Mouse (Mus musculus) left cerebral cortex, postnatal 10 days (tissue): ENCODE results near the gene Wdr59. TPM values are rescaled to one million over a fixed set of nuclear protein-coding genes. Genes with fewer than 3 reads are reported as not detected.
A peak's percentile ranks its signal among the peaks of the same experiment; 100 is the strongest.

Source experiments
- DNase-seq, 2 experiments: peaks; one replicate each; pipeline ENCODE4 v3.0.0; 2021 to 2022; ENCODE audit warnings: low spot score in 2 of 2, mixed read lengths in 1 of 2; ENCODE audit errors: extremely low spot score in 1 of 2
- intact Hi-C: fragments of 180-260 bp; cut with DNase I; formaldehyde crosslinking; loops from one replicate; pipeline ENCODE4 v1.15.1; 2025
- total RNA-seq, 2 experiments: library from RNA; stranded (reverse); gene quantifications; 2 replicates each; pipeline ENCODE4 v1.2.3; 2021

Gene Wdr59
- total RNA-seq: 10 to 100 TPM; 21.2 to 22.0 TPM

GRCm38 (mm10) chr8:111521713-111522429 lies at the start of gene Wdr59:
Gene Wdr59 (minus strand): TSS chr8:111522092.
- peak; percentile 97 to 98 for DNase-seq
- intact Hi-C loops: no loop called here

DNA sequence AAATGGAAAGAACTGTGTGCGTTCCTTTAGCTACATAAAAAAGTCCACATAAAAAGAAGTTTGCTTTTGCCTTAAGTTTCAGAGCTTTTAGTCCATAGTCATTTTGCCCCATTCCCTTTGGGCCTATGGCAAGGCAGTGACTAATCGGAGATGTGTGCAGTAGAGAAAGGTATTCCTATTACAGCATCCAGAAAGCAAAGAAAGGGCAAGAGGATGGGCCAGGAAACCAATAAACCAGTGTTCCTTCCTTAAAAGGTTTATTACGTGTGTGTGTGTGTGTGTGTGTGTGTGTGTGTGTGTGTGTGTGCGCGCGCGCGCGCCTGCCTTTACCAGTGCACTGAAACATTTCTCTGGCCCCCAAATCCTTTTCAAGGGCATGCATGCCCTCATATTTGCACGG lies 49.8 kb upstream of the Wdr59 start:
- DNase-seq: no peak
- intact Hi-C loops: no loop called here

DNA sequence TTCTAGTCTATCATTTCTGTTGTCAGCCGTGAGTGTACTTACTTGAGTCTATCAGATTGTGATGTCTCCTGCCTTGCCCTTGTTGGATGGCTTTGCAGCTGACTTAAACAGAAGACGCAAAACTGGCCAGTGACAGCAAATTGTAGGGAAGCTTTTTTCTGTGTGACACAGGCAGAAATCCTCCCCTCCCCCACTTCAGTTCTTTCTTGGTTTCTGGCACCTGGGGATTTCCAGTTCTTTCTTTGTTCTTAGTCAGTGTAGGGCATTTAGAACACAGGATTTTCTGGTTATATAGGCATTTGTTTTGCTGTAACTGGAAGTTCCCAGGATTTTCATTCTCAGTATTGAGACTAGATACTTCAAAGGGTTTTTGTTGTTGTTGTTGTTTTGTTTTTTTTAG lies 48.5 kb upstream of the Wdr59 start:
- no peak for DNase-seq
- intact Hi-C loops: no loop called here

- intact Hi-C loops: no loop called here
- no peak for DNase-seq
Observed at GRCm38 (mm10) chr8:111569926-111570325, 48.0 kb upstream of the Wdr59 start.

DNA sequence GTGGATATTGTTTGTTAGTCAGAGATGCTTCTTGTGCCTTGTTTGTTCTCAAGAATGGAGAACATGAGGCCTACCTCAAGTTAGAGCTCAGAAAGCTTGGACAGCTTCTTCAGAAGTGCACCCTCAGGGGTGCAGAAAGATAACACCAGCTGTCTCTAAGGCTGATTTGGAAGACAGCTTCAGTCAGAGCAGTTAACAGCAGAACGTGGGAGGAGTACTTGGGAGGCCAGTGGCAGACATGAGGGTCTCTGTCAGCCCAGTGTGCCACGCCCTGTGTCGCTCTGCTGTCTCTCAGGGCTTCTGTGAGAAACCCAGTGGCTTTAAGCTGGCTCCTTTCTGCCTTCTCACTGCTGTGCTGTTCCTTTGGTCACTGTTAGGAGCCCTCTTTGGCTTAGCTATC lies 46.1 kb upstream of the Wdr59 start:
- no peak for DNase-seq
- intact Hi-C loops: no loop called here

DNA sequence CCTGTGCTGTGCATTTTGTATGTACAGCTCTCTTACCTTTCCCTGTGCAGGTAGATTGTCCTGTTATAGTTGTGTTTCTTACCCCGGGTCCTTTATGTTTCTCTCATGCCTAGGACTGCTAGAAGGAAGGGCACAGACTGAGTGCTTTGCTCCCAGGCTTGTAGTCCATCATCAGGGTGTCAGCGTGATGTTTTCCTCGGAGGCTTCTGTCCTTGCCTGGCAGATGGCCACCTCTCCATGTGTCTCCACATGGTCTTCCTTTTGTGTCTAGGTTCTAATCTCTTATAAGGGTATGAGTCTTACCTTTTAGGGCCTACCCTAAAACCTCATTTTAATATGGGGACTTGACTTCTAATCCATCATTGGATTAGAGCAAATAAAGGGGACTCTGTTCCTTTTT lies 45.7 kb upstream of the Wdr59 start:
- intact Hi-C loops: no loop called here
- DNase-seq: no peak

GRCm38 (mm10) chr8:111566326-111566725 lies 44.4 kb upstream of the Wdr59 start:
- intact Hi-C loops: no loop called here
- no peak for DNase-seq

- intact Hi-C loops: no loop called here
- DNase-seq: no peak
Observed at GRCm38 (mm10) chr8:111565784-111566191, 43.9 kb upstream of the Wdr59 start.

DNA sequence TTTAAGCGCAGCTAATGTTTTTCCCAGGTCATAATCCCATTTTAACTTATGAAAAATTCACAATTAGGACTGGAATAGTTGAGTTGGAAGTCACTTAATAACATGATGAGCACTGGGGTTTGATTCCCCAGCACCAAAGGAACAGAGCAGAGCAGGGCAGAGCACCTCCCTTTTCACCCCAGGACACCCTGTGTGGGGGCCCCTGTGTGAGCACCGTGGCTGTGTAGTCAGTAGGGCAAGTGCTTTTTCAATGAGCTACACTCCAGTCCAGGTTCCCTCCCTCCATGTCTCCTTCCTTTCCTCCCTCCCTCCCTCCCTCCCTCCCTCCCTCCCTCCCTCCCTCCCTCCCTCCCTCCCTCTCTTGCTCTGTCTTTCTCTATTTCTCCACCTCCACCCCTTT lies 42.2 kb upstream of the Wdr59 start:
- no peak for DNase-seq
- intact Hi-C loops: no loop called here

DNA sequence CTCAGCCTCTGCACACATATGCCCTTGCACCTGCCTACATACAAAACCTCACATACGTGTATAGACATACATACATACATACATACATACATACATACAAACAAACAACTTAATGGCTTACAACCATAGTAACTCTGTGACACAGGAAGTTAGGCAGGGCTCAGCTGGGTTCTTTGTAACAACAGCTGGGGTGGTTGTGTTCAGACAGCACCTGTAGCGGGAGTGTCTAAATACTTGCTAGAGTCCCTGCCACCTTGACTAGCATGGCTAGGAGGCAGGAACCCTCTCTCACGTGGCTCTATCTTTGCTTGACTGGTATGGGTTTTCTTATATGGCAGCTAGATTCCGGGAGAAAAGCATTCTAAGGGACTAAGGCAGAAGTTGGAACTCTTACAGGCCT lies 41.8 kb upstream of the Wdr59 start:
- intact Hi-C loops: no loop called here
- no peak for DNase-seq

- intact Hi-C loops: no loop called here
- DNase-seq: no peak
Observed at GRCm38 (mm10) chr8:111563075-111563474, 41.2 kb upstream of the Wdr59 start.

DNA sequence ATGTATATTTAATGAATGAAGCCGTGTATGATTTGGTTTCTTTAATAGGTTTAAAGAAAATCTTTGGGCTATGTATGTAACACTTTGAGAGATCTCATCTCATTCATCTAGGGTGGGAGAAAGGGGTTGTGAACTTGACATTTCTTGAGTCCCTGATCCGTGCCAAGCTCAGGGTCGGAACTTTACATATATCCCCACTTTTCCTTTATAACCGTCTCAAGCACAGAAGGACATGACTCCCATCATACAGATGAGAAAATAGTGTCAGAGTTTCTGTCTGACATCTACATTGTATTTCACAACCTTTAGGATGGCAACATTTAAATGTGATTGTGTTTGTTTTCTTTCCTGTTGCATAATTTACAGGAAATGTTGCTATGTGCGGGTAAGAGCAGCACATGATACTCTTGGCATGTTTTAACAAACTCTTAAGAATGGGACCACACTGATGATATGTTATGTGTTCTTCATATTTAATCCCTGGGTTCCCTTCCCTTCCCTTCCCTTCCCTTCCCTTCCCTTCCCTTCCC lies 40.4 kb upstream of the Wdr59 start:
- intact Hi-C loops: no loop called here

DNA sequence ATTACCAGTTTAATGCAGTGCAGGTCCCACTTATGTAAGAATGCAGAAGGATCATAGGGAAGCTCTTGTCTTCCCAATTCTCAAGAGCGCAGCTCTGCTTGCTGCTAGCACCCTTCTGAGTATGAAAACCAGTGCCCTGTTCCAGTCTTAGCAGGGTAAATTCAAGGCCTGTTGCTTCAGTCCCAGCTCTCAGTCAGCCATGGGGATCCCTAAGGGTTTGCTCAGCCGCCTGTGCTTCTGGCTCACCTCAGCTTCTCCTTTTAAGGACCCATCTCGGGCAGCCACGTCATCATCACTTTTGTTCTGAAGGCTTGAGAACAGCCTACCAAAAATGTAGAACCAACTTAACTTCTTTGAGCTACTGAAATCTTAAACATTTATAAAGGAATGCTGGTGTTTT lies 39.9 kb upstream of the Wdr59 start:
- intact Hi-C loops: no loop called here
- DNase-seq: no peak

More for the DNA sequence above, 40.4 kb upstream of the Wdr59 start:
- no peak for DNase-seq

- no peak for DNase-seq
- intact Hi-C loops: loop anchor here (5.0 kb wide), 1 partner anchor 76 kb away; no protein-coding TSS in a partner anchor
Observed at GRCm38 (mm10) chr8:111551511-111552130, 29.7 kb upstream of the Wdr59 start.

DNA sequence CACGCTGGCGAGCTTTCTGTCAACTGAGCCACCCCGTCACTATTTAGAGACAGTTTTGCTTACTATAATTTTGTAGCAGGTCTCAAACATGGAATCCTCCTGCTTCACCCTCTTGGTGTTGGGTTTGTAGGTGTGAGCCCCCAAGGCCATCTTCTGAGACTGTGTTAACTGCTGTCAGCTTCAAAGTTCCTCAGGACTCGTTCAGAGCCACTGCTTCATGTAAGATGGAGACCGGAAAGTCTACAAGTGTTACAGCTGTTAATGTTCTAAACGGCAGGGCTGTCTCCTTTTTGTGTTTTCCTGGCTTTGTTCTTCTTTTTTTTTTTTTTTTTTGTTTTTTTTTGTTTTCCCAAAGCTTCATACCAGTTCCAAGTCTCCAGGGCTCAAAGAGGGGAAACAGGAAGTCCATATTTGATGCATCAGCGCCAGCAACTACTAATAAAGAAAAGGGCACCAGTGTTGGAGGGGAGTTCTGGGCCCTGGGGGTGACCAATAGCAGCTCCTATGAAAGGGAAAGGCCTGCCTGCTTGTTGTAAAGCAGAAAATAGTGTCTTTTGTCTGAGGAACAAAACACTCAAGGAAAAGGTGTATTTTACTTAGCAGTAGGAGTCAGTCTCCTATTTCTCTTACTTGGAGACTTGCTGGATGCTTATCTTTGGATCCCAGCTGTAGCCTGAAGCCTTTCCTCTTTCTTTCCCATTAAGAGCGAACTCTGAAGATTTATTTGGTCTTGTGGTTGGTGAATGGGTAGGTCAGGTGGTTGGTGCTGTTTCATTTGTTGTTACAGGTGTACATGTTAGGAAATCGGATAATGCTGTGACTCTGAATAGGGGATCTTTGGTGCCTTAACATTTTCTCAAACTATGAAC lies 28.3 kb upstream of the Wdr59 start:
- DNase-seq: peak in 1 of 2 experiments; percentile 48
- intact Hi-C loops: loop anchor here (5.0 kb wide), 1 partner anchor 77 kb away; no protein-coding TSS in a partner anchor

GRCm38 (mm10) chr8:111548201-111548600 lies 26.3 kb upstream of the Wdr59 start:
- DNase-seq: no peak
- intact Hi-C loops: no loop called here

DNA sequence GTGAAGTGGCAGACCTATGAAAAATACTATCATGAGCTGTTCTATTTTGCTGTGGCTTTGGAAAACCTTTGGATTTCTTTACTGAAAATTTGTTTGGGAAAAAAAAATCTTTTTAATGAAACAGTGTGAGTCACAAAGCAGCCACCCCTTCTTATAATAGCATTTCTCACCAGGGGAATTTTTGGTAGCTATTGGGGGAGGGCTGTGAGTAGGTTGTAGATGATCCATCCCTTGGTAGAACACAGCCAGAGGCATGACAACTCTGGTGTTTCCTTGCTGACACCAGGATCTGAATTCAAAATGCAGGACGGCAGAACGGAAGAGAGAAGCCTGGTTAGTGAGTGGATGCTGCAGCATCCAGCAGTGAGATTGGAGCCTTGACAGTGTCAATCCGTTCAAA lies 25.3 kb upstream of the Wdr59 start:
- no peak for DNase-seq

GRCm38 (mm10) chr8:111545406-111546156 lies 23.7 kb upstream of the Wdr59 start:
- DNase-seq: no peak
- intact Hi-C loops: no loop called here

More for the DNA sequence above, 25.3 kb upstream of the Wdr59 start:
- intact Hi-C loops: no loop called here
